Mouse (Mus musculus) heart, postnatal 0 days (tissue): ENCODE measurements around the gene Slc25a42. TPM values are rescaled to one million over a fixed set of nuclear protein-coding genes. Genes with fewer than 3 reads are reported as not detected.
"Not testable (repeated sequence)": the region's sequence is repeated elsewhere in the genome, so short reads cannot be mapped to it uniquely, and the experiment has no call there.

Source experiments
- ATAC-seq: fragments of 200-750 bp; cut with Nextera tagmentation; 2 replicates; pipeline ENCODE4 v1.8.0; 2017; ENCODE audit warnings: low read depth, moderate number of reproducible peaks, moderate library complexity; ENCODE audit not compliant: insufficient read depth
- DNase-seq: peaks from one replicate; pipeline ENCODE4 v3.0.0-alpha.2; 2016; ENCODE audit warnings: low spot score
- H3K27ac ChIP-seq: fragments of 300-500 bp; sonication (generic); 2 replicates; pipeline ENCODE4 v1.5.1; 2014; ENCODE audit warnings: low read depth, mild to moderate bottlenecking
- H3K27me3 ChIP-seq: fragments of 300-500 bp; sonication (generic); 2 replicates; pipeline ENCODE4 v1.6.1; 2014; ENCODE audit warnings: low read length, mixed read lengths; ENCODE audit not compliant: control insufficient read depth, insufficient read depth
- H3K36me3 ChIP-seq: fragments of 300-500 bp; sonication (generic); replicated peaks from 2 replicates; pipeline ENCODE4 v1.6.1; 2014; ENCODE audit warnings: low read length, mixed read lengths; ENCODE audit not compliant: control insufficient read depth, insufficient read depth
- H3K4me1 ChIP-seq: fragments of 300-500 bp; sonication (generic); 2 replicates; pipeline ENCODE4 v1.6.1; 2014; ENCODE audit warnings: antibody characterized with exemption; ENCODE audit not compliant: control insufficient read depth, insufficient read depth
- H3K4me2 ChIP-seq: fragments of 300-500 bp; sonication (generic); 2 replicates; pipeline ENCODE4 v1.6.1; 2014; ENCODE audit warnings: low read depth, mild to moderate bottlenecking, low read length, moderate library complexity
- H3K4me3 ChIP-seq: fragments of 300-500 bp; sonication (generic); 2 replicates; pipeline ENCODE4 v1.5.1; 2014; ENCODE audit warnings: low read depth, low read length
- H3K9ac ChIP-seq: fragments of 300-500 bp; sonication (generic); replicated peaks from 2 replicates; pipeline ENCODE4 v1.6.1; 2014; ENCODE audit warnings: low read depth, low read length, mixed read lengths
- H3K9me3 ChIP-seq: fragments of 300-500 bp; sonication (generic); replicated peaks from 2 replicates; pipeline ENCODE4 v1.6.1; 2016; ENCODE audit warnings: low read length; ENCODE audit not compliant: control insufficient read depth
- CTCF ChIP-seq: IDR thresholded peaks from 2 replicates; pipeline ENCODE4 v1.5.1; 2016; ENCODE audit warnings: antibody characterized with exemption, control low read depth, low read depth
- EP300 ChIP-seq: IDR thresholded peaks from 2 replicates; pipeline ENCODE4 v1.6.1; 2016; ENCODE audit warnings: antibody characterized with exemption, low read depth
- WGBS: fragments of 180-500 bp; shearing (Covaris S2); extraction: QIAGEN DNeasy Blood & Tissue Kit; methylation state at CpG from one replicate; pipeline ENCODE4 v1.1.7; 2014; 5-methylcytosine and 5-hydroxymethylcytosine counted together
- polyA plus RNA-seq: library from polyadenylated mRNA; unstranded; fragments of >200 nt; fragmentation: Nextera tagmentation; extraction: Ambion mirVana; gene quantifications from 2 replicates; pipeline ENCODE4 v1.2.1, GENCODE M21; 2015
- total RNA-seq: library from RNA; depleted of rRNA; stranded (reverse); fragments of >200 nt; gene quantifications from 2 replicates; pipeline ENCODE4 v1.2.3, GENCODE M21; 2014; ENCODE audit warnings: low replicate concordance

Slc25a42 gene
- total and polyA plus RNA-seq, 2 experiments from 2014 or later: 16.5 to 29.1 TPM

GRCm38 (mm10) chr8:70220236-70220840 lies 8.2 kb upstream of the Slc25a42 start:
- Histone ChIP-seq H3K27me3 (no peaks in the 10 kb centered on the region), H3K9me3 (no peaks in the 10 kb centered on the region), H3K9ac (peak overlapping the region; percentile 21; the same call in 1 of the 2 replicates), H3K27ac (peak overlapping the region; percentile 83), H3K4me2 (no peak overlapping the region), H3K4me1 (peaks cover 21% of the 10 kb centered on the region), H3K4me3 (no peak overlapping the region), H3K36me3 (peaks cover 31% of the 10 kb centered on the region)
- DNase-seq: peak; percentile 47
- ATAC-seq: peak; percentile 45
- TF ChIP-seq CTCF: no peak
- TF ChIP-seq EP300: no peak
- WGBS: 54% methylated on average over 8 of the region's 8 CpGs

DNA sequence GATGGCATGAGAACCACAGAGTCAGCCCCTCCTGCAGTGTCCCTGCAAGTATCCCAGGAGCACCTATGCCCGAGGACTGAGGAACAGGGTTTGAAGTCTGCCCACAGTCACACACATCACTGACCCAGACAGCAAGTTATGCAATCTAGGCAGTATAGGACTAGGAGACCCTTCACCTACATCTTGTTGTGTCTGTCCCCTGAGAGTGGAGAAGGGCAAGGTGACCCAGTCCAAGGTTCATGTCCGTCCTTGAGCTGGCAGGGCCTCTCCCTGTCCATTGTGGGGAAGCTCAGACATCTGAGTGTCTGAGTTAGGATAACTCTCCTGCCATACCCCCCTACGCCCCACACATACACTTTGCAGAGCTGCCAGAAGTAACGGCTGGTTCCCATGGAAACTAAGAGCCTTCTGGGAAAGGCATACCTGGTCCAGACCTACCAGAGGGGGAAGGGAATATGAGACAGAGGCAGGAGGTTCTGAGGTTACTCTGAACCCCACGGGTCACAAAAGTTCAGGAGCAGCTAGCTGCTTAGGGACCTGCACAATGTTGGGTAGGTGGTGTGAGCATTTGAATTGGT lies 7.1 kb upstream of the Slc25a42 start:
- Histone ChIP-seq H3K9ac (no peak overlapping the region), H3K4me2 (no peak overlapping the region)
- 57% methylated on average over 5 of the region's 5 CpGs for WGBS

DNA sequence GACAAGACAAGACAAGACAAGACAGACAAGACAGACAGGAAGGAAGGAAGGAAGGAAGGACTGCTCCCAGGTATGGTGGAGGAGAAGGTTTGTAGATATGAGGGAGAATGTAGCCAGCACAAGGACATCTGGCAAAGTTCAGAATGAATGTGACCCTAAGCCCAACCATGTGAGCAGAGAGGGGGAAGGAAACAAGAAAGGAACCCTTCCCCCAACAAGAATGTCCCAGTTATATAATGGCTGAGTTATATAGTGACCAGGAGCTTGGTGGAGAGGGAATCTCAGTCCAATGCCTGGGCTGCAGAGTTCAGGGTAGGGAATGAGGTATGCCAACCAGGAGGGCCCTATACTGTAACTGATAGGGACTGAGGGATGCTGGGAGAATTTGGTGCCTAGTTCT lies 5.3 kb upstream of the Slc25a42 start:
- H3K9ac ChIP-seq: no peak overlapping the region
- TF ChIP-seq EP300 (no peak), CTCF (no peak)
- H3K4me3 ChIP-seq: no peak overlapping the region
- H3K4me2 ChIP-seq: no peak overlapping the region
- H3K27ac ChIP-seq: peak overlapping the region; percentile 87
- H3K27me3 ChIP-seq: no peaks in the 10 kb centered on the region
- no peaks in the 10 kb centered on the region for H3K9me3 ChIP-seq
- H3K36me3 ChIP-seq: 0 out of 2 replicates have a peak, but pooled peaks cover 10% of the 10 kb centered on the region
- ATAC-seq (no peak), DNase-seq (no peak)
- peaks cover 21% of the 10 kb centered on the region for H3K4me1 ChIP-seq

More for the DNA sequence above, 7.1 kb upstream of the Slc25a42 start:
- DNase-seq: no peak
- no peak for TF ChIP-seq EP300
- no peak for TF ChIP-seq CTCF
- no peak overlapping the region for H3K4me3 ChIP-seq
- H3K27ac ChIP-seq: no peak overlapping the region
- H3K27me3 ChIP-seq: no peaks in the 10 kb centered on the region
- no peaks in the 10 kb centered on the region for H3K9me3 ChIP-seq
- peaks cover 21% of the 10 kb centered on the region for H3K4me1 ChIP-seq
- no peak for ATAC-seq
- H3K36me3 ChIP-seq: peaks cover 20% of the 10 kb centered on the region

DNA sequence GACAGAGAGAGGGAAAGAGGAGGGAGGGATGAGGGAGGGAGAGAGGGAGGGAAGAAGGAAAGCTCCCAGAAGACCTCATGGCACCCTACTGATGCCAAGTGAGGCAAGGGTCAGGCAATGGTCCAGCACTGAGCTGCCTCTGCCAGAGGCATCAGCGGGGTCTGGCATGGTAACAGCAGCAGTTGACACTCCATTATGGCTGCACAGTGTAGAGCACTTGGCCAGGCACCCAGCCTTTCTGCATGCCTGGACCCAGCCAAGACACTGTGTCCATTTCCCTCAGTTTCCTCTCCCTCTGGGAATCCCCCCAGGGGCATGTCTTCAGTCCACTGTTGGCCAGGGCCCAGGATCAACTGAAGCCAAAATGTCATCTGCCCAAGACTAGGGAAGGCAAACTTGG lies 4.5 kb upstream of the Slc25a42 start:
- TF ChIP-seq CTCF (no peak), EP300 (peak; percentile 89)
- DNase-seq: peak; percentile 85
- 33% methylated on average over 1 of the region's 1 CpGs for WGBS
- peaks cover 24% of the 10 kb centered on the region for H3K4me1 ChIP-seq
- H3K9me3 ChIP-seq: no peaks in the 10 kb centered on the region
- no peak overlapping the region for H3K4me2 ChIP-seq
- no peak overlapping the region for H3K4me3 ChIP-seq
- peak; percentile 18 for ATAC-seq
- peak overlapping the region; percentile 87 for H3K27ac ChIP-seq
- H3K27me3 ChIP-seq: no peaks in the 10 kb centered on the region
- no peak overlapping the region for H3K9ac ChIP-seq
- H3K36me3 ChIP-seq: 0 out of 2 replicates have a peak, but pooled peaks cover 1% of the 10 kb centered on the region

- ATAC-seq, H3K9me3 ChIP-seq, H3K36me3 ChIP-seq, H3K9ac ChIP-seq, H3K4me3 ChIP-seq, H3K27ac ChIP-seq, H3K27me3 ChIP-seq, DNase-seq, H3K4me2 ChIP-seq: not testable (repeated sequence)
- H3K4me1 ChIP-seq: peaks cover 28% of the 10 kb centered on the region
- WGBS: 76% methylated on average over 3 of the region's 3 CpGs
These were observed 4.1 kb upstream of the Slc25a42 start for GRCm38 (mm10) chr8:70216161-70216560.

DNA sequence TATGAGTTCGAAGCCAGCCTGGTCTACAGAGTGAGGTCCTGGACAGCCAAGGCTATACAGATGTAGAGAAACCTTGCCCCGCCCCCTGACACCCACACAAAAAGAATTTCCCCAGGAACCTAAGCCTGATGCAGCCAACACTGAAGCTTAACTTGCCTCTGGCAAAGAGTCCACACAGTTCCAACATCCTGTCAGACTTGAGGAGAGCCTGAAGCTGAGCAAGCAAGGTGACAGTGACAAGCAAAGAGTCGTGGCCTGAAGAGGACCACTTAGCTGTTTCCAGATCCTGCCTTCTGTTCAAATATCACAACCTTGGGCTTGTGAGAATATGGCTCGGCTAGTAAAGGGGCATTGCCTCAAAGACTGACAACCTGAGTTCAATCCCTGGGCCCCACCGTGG lies 3.0 kb upstream of the Slc25a42 start:
- no peaks in the 10 kb centered on the region for H3K27me3 ChIP-seq
- no peak overlapping the region for H3K4me2 ChIP-seq
- H3K36me3 ChIP-seq: no peaks in the 10 kb centered on the region
- H3K9me3 ChIP-seq: no peaks in the 10 kb centered on the region
- ATAC-seq: no peak
- no peak for TF ChIP-seq CTCF
- TF ChIP-seq EP300: no peak
- no peak overlapping the region for H3K4me3 ChIP-seq
- peaks cover 29% of the 10 kb centered on the region; the same call in 1 of the 2 replicates for H3K4me1 ChIP-seq
- 54% methylated on average over 5 of the region's 5 CpGs for WGBS
- H3K9ac ChIP-seq: no peak overlapping the region
- no peak for DNase-seq
- H3K27ac ChIP-seq: no peak overlapping the region; the same call in 1 of the 2 replicates
